Mouse (Mus musculus): ENCODE measurements around the gene Tmem163.

GRCm38 (mm10) chr1:127696533-127696932, 17.2 kb upstream of the Tmem163 start:
- TF ChIP-seq POLR2A (IDR thresholded peaks at IDR 0.05; ENCODE audit: low read depth, low read length) = no peak
- no peak for TF ChIP-seq CTCF (IDR thresholded peaks at IDR 0.05; ENCODE audit: borderline replicate concordance, insufficient read depth, low read length)

All from embryonic fibroblast, embryonic 13.5 days (primary cell).